Mouse (Mus musculus): ENCODE results near the gene Mrps18b.

- no peak for TF ChIP-seq CTCF (conservative IDR thresholded peaks at IDR 0.05; ENCODE audit: low read length)
- TF ChIP-seq NANOG (IDR thresholded peaks at IDR 0.05; ENCODE audit: borderline replicate concordance, low read length): no peak
Observed at GRCm38 (mm10) chr17:35920384-35920783, 4.2 kb upstream of the Mrps18b start.
